Mouse (Mus musculus): ENCODE results near the gene Tenm4.

Tenm4 gene

DNA sequence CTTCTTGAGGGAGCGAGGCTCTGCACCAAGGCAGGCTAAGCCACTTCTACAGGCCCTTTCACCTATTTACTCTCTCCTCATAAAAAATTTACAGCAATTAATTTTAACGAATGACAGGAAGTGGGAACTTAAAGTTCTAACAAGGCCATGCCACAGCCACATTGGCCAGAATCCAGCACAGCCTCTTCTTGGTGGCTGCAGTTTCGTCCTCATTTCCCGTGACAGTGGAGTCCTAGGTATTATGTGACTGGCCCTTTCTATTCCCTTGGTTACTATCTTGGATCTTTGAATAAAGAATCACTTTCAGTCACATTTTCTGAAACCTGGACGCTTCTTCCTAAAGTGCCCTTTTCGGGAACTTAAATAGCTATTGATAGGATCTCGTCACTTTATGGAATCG lies 181.6 kb downstream of the Tenm4 start:
- DNase-seq = no peak

DNA sequence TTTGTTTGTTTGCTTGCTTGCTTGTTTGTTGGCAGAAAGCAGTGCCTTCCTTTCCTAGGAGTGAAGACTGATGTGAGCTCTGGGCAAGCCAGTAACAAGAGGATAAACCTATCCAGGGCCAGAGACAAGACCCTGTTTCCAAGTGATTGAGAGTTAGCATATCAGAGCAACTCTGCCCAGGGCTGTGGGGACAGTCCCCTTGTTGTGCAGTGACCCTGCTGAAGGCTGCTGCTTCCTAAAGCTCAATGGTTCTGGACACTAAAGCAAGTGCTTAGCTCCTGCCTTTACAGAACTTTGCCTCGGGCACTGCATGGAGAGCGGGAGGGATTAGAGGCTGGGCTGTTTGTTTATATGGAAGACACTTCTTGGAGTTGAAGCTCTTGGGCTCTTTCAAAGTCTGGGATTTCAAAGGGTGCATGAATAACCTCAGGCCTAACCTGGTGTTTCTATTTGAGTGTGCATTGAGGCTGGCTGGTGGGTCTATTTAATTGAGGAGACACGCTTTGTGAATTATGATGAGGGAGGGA lies 185.3 kb downstream of the Tenm4 start:
- no peak for DNase-seq

DNA sequence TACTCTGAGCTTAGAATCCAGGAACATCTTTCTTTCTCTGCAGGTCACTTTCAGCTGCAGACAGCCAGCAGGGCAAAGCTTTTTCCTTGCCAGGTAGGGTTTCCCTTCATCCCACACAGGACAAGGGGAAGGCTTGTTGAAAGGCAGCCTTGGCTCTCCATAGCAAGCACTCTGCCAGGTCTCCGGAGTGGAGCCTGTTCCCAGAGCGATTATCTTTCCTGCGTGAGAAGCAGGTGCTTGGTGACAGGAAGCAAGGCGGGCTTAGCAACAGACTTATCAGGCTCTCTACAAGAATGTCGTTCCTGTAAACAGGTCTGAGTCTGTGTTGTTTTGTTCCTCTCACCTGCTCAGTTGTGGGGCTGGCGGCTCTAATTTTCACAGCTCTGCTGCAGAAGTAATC lies 186.5 kb downstream of the Tenm4 start:
- no peak for DNase-seq

DNA sequence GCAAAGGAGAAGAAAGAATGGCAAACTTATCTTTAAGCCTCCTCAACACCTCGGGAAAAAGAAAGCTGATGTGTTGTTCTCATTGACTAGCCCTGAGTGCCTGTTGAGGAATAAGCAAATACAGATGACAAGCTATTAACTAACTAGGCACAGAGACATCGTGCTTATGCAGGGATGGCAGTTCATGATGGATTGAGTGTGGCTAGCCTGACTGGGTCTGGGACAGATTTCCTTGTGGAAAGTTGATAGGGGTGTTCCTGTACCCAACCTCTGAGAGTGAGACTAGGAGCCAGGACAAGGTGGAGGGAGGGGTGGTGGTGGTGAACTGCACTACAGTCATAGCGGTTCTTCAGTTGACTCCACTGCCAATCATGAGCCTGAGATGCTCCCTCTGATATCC lies 192.3 kb downstream of the Tenm4 start:
- DNase-seq = no peak

DNA sequence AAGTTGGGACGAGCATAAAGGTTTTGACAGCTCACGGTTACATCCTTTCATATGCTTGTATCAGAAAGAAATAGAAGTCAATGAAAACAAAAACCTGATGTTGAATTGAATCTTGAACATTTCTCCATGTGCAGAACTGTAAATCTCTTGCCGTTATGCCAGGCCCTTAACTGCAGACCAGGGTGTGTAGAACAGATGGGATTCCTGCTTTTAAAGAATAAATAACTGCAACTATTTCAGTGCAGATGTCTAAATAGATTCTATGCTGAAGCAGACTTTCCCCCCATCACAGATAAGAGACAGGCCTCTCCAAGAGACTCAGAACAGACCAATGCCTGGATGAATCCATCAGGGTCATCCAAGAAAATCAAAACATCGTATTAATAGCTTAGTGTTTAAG lies 198.9 kb downstream of the Tenm4 start:
- DNase-seq = no peak

DNA sequence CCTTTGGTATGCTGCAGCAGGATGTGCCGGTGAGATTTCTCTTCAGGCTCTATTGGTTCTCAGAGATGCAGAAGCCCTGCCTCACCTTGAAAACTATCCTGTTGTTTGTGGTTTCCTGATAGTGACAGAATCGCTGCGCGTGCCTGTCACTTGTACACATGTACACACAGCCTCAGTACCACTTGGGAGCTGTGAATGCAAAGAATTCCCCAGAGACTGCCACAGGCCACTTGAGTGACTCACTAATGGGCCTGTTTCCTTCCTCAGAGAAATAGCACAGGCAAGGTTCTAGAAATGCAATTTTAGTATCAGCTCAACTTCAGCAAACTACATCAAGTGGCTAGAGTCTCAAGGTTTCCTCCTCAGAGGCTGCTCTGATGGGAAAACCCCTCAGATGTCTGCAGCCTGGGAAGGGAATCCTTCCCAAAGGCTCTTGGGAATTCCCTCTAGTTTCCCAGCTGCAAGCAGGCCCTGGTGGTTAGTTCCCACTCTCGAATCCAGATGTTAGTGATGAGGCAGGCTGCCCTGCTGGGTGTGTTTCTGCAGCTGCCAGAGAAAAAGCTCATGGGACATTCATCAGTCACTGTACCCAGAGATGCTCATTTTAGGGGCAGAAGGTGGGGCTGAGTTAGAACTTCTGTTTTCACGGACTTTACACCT lies 203.1 kb downstream of the Tenm4 start:
- no peak for DNase-seq

DNA sequence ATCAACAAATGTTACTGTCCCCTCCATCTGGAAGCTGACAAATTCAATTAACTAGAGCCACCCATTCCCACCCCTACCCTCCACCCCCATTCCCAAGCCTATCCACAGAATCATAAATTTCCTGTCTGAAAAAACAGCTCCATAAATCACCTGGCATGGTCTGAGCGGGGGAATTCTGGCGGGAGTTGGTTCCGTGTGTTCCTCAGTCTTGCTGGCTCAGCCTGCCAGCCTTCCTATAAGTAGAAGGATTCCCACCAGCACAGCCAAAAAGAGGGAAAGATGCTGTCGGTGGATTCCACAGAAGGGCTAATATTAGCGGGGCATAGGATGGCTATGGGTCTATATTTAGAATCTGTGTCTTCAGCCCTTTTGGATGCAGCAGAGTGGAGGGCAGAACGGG lies 204.5 kb downstream of the Tenm4 start:
- DNase-seq = no peak

DNA sequence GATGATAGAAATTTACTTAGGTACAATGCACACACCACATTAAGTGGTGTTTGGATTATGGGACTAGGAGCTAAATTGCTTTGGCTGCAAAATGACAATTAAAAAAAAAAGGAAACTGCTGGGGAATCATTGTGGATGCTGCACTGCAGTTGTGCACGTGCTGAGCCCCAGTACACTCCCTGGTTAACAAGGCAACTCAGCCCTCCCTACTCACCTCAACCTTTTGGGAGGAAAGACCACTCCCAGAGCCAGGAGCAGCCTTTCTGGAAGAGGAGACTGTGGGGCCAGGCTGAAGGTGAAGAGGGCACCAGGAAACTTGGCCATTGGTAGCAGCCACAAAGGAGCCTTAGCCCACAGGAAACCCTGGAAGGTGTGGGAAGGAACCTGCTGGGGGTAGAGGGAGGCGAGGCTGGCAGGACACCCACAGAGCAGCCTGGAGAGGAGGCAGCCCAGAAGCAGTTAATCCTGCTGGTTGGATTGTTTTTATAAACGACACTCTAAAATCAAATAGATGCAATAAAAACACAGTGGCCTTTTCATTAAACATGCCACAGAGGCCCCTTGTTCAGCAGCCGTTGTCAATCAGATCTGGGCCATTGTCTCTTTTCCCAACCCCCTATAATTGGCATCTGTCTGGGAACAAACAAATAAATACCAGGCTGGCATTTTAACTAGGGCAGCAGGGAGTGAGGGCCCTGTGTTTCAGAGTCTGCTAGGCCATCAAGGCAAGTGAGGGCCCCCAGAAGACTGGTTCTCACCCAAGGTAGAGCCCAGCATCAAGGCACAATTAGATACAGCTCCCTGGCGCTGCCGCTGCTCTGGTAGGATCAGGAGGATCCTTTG lies 212.9 kb downstream of the Tenm4 start:
- no peak for DNase-seq

DNA sequence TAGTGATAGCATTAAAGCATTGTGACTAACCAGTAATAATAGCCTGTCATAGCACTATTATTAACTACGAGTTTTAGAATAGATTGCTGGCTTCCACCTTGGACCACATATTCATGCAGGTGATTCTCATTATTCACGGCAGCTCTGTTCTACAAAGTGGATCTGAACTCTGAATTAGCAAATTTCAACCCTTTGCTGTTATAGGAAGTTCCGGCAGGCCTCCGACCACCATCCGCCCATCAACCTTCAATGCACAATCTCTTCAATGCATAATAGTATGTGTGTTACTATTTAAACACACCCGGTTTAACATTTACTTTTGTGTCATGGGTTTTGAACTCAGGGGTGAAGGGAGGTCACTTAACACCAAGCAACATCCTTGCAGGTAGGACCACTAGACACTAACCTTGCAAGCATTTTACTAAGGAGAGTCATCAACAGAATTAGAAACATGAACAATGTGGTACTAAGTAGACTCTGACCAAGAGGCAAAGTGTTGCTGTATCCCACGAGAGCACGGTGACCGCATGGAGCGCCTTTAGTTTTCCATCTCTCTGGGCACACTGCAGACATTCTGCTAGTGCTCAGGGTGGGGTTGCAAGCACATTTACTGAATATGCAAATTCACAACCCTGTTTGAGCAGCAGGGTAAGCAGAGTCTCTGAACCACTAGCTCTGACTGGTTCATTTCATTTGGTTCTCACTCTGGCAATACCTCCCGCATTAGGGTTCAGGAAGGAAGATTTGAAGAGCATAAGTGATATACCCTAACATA lies 213.9 kb downstream of the Tenm4 start:
- DNase-seq = no peak

DNA sequence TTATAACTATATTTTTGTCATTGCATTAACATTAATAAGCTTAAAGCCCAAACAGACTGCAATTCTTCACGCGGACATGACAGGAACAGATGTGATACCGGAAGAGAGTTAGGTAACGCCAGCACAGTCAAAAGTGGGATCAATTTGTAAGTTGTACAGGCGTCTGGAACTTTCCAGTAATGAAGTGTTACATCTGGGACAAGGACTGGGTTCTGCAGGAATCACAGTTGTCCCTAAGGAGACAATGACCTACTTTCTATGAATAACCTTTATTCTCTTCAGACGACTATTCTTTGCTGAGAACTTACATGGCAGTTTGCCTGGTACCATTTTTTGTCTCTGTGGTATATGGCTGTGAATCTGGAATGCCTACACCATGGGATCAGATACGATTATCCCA lies 214.8 kb downstream of the Tenm4 start:
- no peak for DNase-seq

DNA sequence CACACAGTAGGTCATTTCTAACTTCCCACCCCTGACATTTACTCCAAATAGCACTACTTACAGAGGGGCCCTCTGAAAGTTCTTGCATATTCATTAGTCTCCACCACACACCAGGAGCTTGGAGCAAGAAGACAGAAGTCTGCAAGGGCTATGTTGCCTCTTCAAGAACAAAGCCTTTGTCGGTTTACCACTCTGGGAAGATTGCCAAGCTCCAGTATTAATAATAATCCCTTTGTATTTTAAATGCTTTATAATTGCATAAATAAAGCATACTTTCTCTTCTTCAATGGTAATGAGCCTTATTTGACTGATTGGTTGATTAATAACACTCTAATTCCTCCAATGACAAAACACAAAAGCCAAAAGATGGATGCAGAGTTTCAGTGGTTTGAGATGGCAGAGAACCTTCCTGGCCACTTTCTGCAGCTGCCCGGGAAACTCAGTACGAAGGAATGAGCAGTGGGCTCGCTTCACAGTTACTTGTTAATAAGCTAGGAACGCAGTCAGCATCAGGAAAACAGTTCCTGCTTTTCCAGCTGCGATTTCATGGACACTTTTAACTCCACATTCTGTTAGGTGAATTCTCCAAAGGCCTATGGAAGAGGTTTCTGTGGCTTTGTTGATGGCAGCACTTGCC lies 219.1 kb downstream of the Tenm4 start:
- no peak for DNase-seq

DNA sequence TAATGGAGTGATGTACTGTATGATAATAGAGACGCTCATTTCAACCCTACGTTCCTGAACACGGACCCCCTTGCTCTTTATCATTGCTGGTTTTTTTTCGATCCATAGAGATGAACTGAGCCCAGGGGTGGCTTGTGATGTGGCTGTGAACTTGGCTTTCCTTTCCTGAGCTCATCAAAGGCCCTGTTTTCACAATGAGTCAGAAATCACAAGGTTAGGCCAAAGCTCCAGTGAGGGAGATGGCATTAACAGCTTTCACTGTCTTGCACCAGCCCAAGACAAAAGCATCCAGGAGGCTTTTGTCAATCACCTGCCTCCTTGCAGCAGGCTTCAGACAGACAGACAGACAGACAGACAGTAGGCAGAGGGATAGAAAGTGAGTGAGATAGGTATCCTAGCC lies 219.8 kb downstream of the Tenm4 start:
- no peak for DNase-seq

DNA sequence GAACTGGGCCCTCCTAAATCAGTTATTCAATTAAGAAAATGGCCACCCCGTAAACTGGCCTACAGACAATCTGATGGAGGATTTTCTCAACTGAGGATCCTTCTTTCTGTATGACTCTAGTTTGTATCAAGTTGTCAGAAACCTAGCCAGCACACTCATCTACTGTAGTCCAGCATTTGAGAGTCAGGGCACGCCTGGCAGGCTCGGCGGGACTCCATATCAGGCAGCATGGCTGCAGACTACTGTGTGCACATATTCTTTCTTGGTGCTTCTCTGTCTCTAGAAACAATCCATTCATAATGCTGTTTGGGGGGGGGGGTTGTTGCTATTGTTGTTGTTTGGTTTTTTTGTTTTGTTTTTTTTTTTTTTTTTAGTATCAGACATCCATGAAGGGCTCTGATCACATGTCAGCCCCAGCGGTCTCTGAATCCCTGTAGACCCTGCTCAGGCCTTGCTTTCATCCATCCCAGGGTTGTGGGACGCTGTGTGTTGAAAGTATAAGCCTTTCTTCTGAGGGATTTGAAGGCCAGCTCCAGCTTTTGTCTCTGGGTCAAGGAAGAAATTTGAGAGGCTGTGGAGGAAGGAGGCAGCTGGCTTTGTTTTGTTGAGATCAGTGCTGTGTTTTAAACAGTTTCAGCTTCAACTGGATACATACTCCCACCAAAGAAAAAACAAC lies 220.9 kb downstream of the Tenm4 start:
- no peak for DNase-seq

DNA sequence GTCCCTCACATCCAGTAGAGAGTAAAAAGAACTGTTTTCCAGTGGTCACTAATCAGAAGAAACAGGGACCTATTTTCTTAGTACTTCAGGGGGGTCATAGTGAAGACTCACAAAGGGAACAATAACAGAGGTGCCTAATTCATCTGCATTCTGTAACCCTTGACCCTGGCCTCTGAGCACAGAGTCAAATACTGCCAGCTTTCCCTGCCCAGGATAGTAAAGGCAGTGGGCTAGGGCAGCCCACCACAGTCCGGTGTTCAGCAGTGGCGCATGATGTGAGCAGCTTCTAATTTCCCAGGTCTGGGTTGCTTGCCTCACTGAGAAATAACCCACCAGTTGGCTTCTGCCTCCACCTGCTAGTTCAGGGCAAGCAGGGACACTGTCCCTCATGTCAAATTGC lies 221.6 kb downstream of the Tenm4 start:
- DNase-seq = no peak

DNA sequence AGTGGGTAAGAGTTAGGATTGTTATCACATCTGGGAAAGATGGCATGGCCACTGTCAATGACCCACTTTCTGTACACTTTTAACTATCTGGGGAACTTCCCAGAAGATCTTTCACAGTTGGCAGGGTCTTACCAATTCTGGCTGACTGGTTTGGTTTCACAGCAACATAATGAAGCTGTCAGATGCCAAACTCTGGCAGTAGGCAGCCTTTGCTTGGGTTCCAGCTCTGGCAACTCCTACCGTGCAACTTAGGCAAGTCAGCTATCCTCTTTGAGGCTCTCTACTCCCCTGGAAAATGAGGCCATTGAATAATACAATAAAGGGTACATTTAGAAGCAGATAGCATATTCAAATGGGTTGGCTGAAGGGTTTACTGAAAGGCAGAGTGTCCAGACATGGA lies 226.9 kb downstream of the Tenm4 start:
- no peak for DNase-seq

DNA sequence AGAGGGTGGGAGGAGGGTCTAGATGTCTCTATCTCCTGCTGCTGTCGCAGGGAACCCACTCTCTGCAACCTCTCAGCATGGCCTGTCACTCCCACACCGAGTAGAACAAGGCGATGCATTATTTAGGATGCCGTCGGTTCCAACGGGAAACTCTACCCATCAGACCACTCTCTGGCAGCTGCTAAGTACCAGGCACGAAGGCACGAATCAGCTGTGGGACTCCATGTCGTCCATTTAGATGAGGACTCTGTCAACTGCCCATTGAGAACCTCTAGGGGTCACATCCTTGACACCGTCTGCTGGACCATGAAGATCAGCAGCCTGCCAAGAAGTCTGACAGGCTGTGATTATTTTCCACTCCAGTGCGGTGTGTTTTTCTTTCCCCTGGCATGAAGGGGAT lies 229.4 kb downstream of the Tenm4 start:
- peak in 1 of 2 experiments; percentile 26 for DNase-seq

DNA sequence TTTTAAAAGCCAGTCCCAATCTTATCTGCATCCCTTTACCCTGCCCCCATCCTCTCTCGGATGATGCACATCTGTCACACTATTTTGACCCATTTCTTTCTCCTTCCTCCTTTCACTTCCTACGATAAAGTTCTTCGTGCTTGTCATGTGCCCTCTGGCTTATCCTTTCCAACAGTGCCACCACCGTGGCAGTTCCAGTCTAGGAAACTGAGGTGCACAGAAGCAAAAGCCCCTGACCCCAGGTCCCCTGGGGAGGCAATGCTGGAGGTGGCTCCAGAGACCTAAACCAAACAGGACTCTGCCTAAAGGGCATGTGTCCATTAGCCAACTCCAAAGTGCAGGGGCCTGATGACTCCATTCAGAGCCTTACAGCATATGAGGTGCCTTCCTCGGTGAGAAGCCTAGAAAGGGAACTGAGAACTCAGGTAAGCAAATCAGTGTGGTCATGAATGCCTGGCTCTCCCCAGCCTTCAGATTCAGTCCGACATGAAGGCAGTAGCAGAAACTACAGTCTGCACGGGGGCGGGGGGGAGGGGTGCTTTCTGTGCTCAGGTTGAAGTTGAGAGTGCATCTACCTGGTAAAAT lies 235.7 kb downstream of the Tenm4 start:
- DNase-seq = no peak

DNA sequence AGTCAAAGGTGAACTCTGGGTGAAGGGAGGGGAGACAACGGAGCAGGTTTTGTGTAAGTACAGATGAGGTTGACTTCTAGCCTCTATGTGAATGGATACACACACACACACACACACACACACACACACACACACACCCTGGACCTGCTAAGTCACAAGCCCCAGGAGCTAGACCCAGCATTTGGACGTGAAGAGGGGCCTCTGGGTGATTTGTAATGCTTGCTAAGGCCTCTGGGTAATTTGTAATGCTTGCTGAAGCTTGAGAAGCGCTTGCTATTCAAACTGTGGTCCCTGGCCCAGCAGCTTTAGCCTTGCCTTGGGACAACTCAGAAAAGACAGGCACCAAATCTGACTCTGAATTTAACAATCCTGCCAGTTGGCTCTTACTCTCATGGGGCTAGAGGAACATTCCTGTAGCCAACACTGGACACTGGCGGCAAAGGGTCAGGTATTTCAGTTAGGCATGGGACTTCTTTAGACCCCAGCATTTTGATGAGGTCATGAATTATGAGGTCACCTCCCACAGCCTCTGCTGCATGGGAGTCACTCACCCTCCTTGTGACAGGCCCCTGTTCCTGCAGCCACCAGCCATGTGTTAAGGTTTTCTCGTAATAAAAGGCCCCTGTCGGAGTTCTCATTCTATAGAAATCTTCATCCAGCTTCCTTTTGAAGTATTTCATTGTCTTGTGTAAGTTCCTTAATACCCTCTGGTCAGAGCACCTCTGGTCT lies 237.3 kb downstream of the Tenm4 start:
- no peak for DNase-seq

DNA sequence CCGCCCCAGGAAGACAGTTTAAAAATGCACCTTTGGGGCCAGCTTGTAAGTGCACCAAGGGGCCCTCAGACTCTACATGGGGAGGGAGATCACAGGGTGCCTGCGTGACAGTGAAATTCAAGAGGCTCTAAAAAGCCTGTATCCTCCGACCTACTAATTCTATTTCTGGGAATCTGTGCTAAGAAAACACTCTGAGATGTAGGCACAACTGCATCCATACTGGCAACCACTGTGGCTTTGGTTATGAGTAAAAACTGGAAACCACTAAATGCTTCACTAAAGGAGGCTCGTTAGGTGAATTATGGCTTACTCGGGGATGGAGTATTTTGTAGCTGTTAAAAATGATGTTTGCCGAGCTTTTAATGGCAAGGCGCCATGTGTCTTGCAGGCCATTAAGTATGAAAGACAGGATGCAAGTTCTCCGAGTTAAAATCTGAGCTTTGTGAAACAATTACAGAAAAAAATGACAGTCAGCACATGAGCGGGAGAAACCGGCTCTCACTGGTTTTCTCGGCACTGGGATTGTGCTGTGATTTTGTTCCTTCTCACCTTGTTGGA lies 238.4 kb downstream of the Tenm4 start:
- no peak for DNase-seq

DNA sequence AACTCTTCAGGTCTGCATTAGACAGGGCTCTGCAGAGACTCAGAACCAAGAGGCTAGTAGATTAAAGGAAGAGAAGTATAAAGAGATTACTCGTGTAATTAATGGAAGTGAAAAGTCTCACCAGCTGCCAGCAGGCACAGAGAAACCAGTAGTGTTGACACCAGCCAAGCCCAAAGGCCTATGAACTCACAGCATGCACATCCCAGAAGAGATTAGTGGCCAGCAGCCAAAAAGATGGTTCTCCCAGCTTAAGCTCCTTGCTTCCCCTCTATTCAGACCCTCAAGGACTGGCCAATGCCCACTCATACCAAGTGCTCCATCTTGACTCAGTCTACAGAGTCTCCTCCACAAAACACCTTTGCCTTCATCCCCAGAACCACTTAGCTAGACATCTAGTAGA lies 242.8 kb downstream of the Tenm4 start:
- DNase-seq = no peak

Data from kidney, adult 8-10 months (tissue).